Mouse (Mus musculus): ENCODE data around the gene Tnrc6b. TPM values are rescaled to one million over a fixed set of nuclear protein-coding genes. Genes with fewer than 3 reads are reported as not detected.
"Not testable (repeated sequence)": the region's sequence is repeated elsewhere in the genome, so short reads cannot be mapped to it uniquely, and the experiment has no call there.

Tnrc6b gene
- polyA plus RNA-seq, 1 experiment from 2014 or later, result 32.2 TPM

GRCm38 (mm10) chr15:80836246-80836645 lies 125.1 kb downstream of the Tnrc6b start:
- Histone ChIP-seq H3K9me3 (replicated peaks) (no peaks in the 10 kb centered on the region), H3K4me2 (no peak overlapping the region), H3K9ac (no peak overlapping the region), H3K36me3 (peaks cover 4% of the 10 kb centered on the region; the same call in 1 of the 2 replicates), H3K27me3 (replicated peaks) (no peaks in the 10 kb centered on the region), H3K4me1 (peaks cover 90% of the 10 kb centered on the region), H3K27ac (no peak overlapping the region), H3K4me3 (no peak overlapping the region)
- ATAC-seq, result no peak
- 59% methylated on average over 3 of the region's 3 CpGs for WGBS (ENCODE audit: insufficient replicate concordance)

GRCm38 (mm10) chr15:80838836-80839235 lies 127.7 kb downstream of the Tnrc6b start:
- Histone ChIP-seq H3K9ac (no peak overlapping the region), H3K27ac (no peak overlapping the region), H3K4me1 (peaks cover 91% of the 10 kb centered on the region), H3K36me3 (peaks cover 8% of the 10 kb centered on the region), H3K4me3 (no peak overlapping the region), H3K4me2 (no peak overlapping the region), H3K27me3 (replicated peaks) (no peaks in the 10 kb centered on the region), H3K9me3 (replicated peaks) (no peaks in the 10 kb centered on the region)
- no peak for ATAC-seq
- WGBS (ENCODE audit: insufficient replicate concordance), result 73% methylated on average over 4 of the region's 4 CpGs

DNA sequence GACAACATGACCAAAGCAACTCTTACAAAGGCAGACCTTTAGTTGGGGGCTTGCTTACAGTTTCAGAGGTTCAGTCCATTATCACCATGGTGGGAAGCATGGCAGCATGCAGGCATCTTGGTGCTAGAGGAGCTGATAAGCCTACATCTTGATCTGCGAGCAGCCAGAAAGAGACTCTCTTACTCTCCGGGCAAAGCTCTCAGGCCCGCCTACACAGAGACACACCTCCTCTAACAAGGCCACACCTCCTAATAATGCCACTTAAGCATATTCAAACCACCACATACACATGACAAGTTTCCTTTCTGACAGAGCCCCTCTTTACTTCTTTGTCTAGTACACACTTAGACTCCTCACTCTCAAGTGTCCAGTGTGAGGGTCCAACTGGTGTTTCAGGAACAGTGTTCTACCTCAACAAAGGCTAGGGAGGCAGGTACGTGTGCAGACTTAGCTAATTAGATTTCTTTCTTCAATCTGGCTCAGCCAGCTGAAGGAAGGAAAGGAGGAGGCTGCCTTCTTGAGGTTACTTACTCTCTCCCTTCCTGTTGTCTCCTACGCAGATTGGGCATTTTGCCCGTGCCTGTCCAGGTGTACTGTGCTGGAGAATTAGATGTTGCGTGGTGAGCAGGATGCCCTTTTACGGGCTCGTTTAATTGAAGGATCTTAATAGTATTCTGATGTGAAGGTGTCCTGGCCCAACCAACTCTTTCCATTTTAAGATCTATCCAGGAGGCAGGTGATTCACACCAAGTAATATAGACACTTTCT lies 128.7 kb downstream of the Tnrc6b start:
- no peaks in the 10 kb centered on the region for H3K27me3 ChIP-seq (replicated peaks)
- peaks cover 91% of the 10 kb centered on the region for H3K4me1 ChIP-seq
- peak; percentile 78 for ATAC-seq
- no peak overlapping the region for H3K4me3 ChIP-seq
- no peaks in the 10 kb centered on the region for H3K9me3 ChIP-seq (replicated peaks)
- 0 out of 2 replicates have a peak overlapping the region, but pooled peaks have one; percentile 3 for H3K27ac ChIP-seq
- peaks cover 8% of the 10 kb centered on the region for H3K36me3 ChIP-seq
- no peak overlapping the region for H3K4me2 ChIP-seq
- no peak overlapping the region for H3K9ac ChIP-seq
- WGBS (ENCODE audit: insufficient replicate concordance), result 53% methylated on average over 9 of the region's 9 CpGs

GRCm38 (mm10) chr15:80844262-80844661 lies 133.1 kb downstream of the Tnrc6b start:
- peak overlapping the region; percentile 60 for H3K27ac ChIP-seq
- no peaks in the 10 kb centered on the region for H3K9me3 ChIP-seq (replicated peaks)
- no peak for ATAC-seq
- no peak overlapping the region for H3K9ac ChIP-seq
- 63% methylated on average over 1 of the region's 1 CpGs for WGBS (ENCODE audit: insufficient replicate concordance)
- H3K27me3 ChIP-seq (replicated peaks), result no peaks in the 10 kb centered on the region
- peaks cover 17% of the 10 kb centered on the region for H3K36me3 ChIP-seq
- H3K4me3 ChIP-seq, result no peak overlapping the region
- peaks cover 63% of the 10 kb centered on the region for H3K4me1 ChIP-seq
- peak overlapping the region; percentile 25; the same call in 1 of the 2 replicates for H3K4me2 ChIP-seq

DNA sequence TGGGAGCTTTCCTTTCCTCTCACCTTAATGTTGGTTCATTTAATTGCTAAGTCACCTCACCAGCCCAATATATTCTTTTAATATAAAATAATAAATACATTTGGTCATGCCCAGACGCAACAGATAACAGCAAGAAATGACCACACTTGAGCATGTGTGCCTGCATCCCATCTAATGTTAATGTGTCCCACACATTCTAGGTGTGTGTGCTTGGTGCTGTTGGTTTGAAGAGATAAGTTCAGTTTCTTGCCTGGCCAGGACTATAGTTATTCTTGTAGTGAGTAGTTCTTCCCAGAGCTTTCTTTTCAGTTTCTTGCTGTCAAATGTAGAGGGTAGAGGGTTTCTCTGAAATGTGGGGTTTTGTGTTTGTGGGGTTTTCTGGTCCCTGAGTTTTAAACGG lies 133.8 kb downstream of the Tnrc6b start:
- Histone ChIP-seq H3K9ac (no peak overlapping the region), H3K27ac (peak overlapping the region; percentile 60; the same call in 1 of the 2 replicates), H3K4me2 (no peak overlapping the region), H3K27me3 (replicated peaks) (no peaks in the 10 kb centered on the region), H3K9me3 (replicated peaks) (no peaks in the 10 kb centered on the region), H3K4me3 (no peak overlapping the region), H3K4me1 (peaks cover 63% of the 10 kb centered on the region), H3K36me3 (peaks cover 23% of the 10 kb centered on the region)
- peak; percentile 65; the same call in 1 of the 2 replicates for ATAC-seq
- WGBS (ENCODE audit: insufficient replicate concordance), result 52% methylated on average over 2 of the region's 2 CpGs

- H3K4me1 ChIP-seq, result peaks cover 53% of the 10 kb centered on the region
- 76% methylated on average over 8 of the region's 8 CpGs for WGBS (ENCODE audit: insufficient replicate concordance)
- no peak overlapping the region for H3K4me2 ChIP-seq
- no peak for ATAC-seq
- no peak overlapping the region for H3K27ac ChIP-seq
- no peaks in the 10 kb centered on the region for H3K27me3 ChIP-seq (replicated peaks)
- H3K36me3 ChIP-seq, result peaks cover 45% of the 10 kb centered on the region
- H3K9me3 ChIP-seq (replicated peaks), result no peaks in the 10 kb centered on the region
- no peak overlapping the region for H3K9ac ChIP-seq
- H3K4me3 ChIP-seq, result no peak overlapping the region
Measured at GRCm38 (mm10) chr15:80850004-80850403, 138.9 kb downstream of the Tnrc6b start.

GRCm38 (mm10) chr15:80850682-80851475 lies 139.8 kb downstream of the Tnrc6b start:
- H3K9ac ChIP-seq, result no peak overlapping the region
- ATAC-seq, result peak; percentile 59; the same call in 1 of the 2 replicates
- H3K4me1 ChIP-seq, result peaks cover 50% of the 10 kb centered on the region
- 72% methylated on average over 7 of the region's 7 CpGs for WGBS (ENCODE audit: insufficient replicate concordance)
- no peaks in the 10 kb centered on the region for H3K9me3 ChIP-seq (replicated peaks)
- H3K36me3 ChIP-seq, result peaks cover 45% of the 10 kb centered on the region
- H3K27me3 ChIP-seq (replicated peaks), result no peaks in the 10 kb centered on the region
- 0 out of 2 replicates have a peak overlapping the region, but pooled peaks have one; percentile 22 for H3K27ac ChIP-seq
- H3K4me2 ChIP-seq, result no peak overlapping the region
- H3K4me3 ChIP-seq, result no peak overlapping the region

- H3K4me3 ChIP-seq, result no peak overlapping the region
- H3K9me3 ChIP-seq (replicated peaks), result no peaks in the 10 kb centered on the region
- H3K4me2 ChIP-seq, result no peak overlapping the region
- WGBS (ENCODE audit: insufficient replicate concordance), result 91% methylated on average over 5 of the region's 5 CpGs
- H3K27me3 ChIP-seq (replicated peaks), result no peaks in the 10 kb centered on the region
- H3K4me1 ChIP-seq, result peaks cover 50% of the 10 kb centered on the region
- peaks cover 45% of the 10 kb centered on the region for H3K36me3 ChIP-seq
- ATAC-seq, result no peak
- no peak overlapping the region for H3K9ac ChIP-seq
- no peak overlapping the region for H3K27ac ChIP-seq
Measured at GRCm38 (mm10) chr15:80852122-80852521, 141.0 kb downstream of the Tnrc6b start.

DNA sequence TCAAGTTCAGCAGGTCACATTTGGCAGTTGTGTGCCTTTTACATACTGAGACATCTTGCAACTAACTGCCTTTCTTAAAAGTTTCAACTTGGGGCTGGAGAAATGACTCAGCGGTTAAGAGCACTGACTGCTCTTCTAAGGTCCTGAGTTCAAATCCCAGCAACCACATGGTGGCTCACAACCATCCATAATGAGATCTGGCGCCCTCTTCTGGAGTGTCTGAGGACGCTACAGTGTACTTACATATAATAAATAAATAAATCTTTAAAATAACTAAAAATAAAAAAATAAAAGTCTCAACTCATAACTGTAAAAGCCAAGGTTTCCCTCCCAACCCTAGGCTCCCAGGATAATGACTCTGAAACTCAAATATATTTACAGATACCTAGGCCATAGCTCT lies 141.4 kb downstream of the Tnrc6b start:
- not testable (repeated sequence) for H3K9ac ChIP-seq; H3K4me3 ChIP-seq; H3K9me3 ChIP-seq (replicated peaks); ATAC-seq; H3K27me3 ChIP-seq (replicated peaks); H3K4me2 ChIP-seq; H3K27ac ChIP-seq
- 71% methylated on average over 3 of the region's 3 CpGs for WGBS (ENCODE audit: insufficient replicate concordance)
- Histone ChIP-seq H3K4me1 (peaks cover 50% of the 10 kb centered on the region), H3K36me3 (peaks cover 46% of the 10 kb centered on the region)

- no peaks in the 10 kb centered on the region for H3K9me3 ChIP-seq (replicated peaks)
- H3K4me3 ChIP-seq, result no peak overlapping the region
- H3K36me3 ChIP-seq, result peaks cover 43% of the 10 kb centered on the region
- H3K4me2 ChIP-seq, result no peak overlapping the region
- WGBS (ENCODE audit: insufficient replicate concordance), result 92% methylated on average over 2 of the region's 2 CpGs
- no peak overlapping the region for H3K9ac ChIP-seq
- no peaks in the 10 kb centered on the region for H3K27me3 ChIP-seq (replicated peaks)
- H3K4me1 ChIP-seq, result peaks cover 10% of the 10 kb centered on the region
- ATAC-seq, result no peak
- H3K27ac ChIP-seq, result no peak overlapping the region
Measured at GRCm38 (mm10) chr15:80859366-80859765, 148.3 kb downstream of the Tnrc6b start.

DNA sequence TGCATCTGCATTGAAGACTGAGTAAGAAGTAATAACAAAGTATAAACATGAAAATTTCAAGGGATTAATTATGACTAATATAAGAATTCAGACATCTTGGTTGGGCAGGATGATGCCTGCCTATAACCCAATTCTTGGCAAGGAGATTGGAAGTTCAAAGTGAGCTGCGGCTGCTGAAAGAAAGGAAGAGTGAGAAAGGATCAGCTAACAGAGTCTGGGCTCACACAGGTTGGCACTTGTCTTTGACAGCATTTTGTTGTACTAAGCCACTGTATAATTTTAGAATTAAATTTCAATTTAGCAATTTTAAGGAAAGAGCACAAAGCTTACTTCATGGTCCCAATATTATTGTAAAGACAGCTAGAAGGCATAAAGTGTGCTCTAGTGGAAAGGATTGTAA lies 150.2 kb downstream of the Tnrc6b start:
- ATAC-seq, result no peak
- no peaks in the 10 kb centered on the region for H3K27me3 ChIP-seq (replicated peaks)
- H3K9ac ChIP-seq, result no peak overlapping the region
- H3K4me3 ChIP-seq, result no peak overlapping the region
- H3K4me1 ChIP-seq, result no peaks in the 10 kb centered on the region
- no peak overlapping the region for H3K4me2 ChIP-seq
- no peaks in the 10 kb centered on the region for H3K9me3 ChIP-seq (replicated peaks)
- no peak overlapping the region for H3K27ac ChIP-seq
- peaks cover 61% of the 10 kb centered on the region for H3K36me3 ChIP-seq
- WGBS (ENCODE audit: insufficient replicate concordance), result 95% methylated on average over 1 of the region's 1 CpGs

- H3K4me1 ChIP-seq, result no peaks in the 10 kb centered on the region
- no peak for ATAC-seq
Measured at GRCm38 (mm10) chr15:80862027-80862426, 150.9 kb downstream of the Tnrc6b start.

More at GRCm38 (mm10) chr15:80862027-80862426, 150.9 kb downstream of the Tnrc6b start:
- Histone ChIP-seq H3K9ac (no peak overlapping the region), H3K27ac (no peak overlapping the region), H3K27me3 (replicated peaks) (no peaks in the 10 kb centered on the region), H3K36me3 (peaks cover 68% of the 10 kb centered on the region), H3K4me2 (no peak overlapping the region), H3K4me3 (no peak overlapping the region), H3K9me3 (replicated peaks) (no peaks in the 10 kb centered on the region)
- 89% methylated on average over 2 of the region's 2 CpGs for WGBS (ENCODE audit: insufficient replicate concordance)

All from liver, embryonic 12.5 days (tissue).